Mouse (Mus musculus) embryo, embryonic 10 days (tissue): ENCODE results near the gene Abhd16a.

Source experiments
- DNase-seq: peaks from one replicate; pipeline ENCODE4 v3.0.0-alpha.2; 2015; ENCODE audit warnings: low spot score

The Abhd16a gene

DNA sequence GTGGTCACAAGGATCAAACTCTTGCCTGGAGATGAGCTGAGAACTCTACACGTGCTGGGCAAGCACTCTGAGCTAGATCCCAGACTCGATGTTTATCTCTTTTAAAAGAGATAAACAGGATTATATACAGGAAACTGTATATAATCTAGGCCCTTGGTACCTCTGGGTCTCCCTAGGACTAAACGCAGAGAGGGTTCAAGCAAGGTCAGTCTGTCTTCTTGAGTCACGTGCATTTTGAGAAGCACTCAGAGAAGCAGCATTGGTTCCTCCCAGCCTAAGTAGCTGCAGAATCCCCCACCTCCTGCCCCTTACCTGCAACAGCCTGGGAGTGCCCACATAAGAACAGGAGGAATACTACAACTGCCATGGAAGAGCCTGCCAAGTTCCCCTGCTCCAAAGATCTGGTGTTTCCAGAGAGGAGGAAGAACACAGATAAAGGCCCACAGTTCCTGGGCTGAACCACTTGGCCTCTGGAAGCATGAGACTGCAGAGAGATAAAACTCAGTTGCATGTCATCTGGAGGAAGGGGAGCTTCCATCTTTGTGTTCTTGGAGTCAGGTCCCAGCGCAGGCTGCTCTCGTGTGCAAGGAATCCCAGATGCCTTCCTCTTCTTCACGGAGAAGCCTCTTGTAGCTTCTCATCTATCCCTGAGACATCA is 3.7 kb upstream of the Abhd16a start, which contains the start of gene Ly6g6f:
Ly6g6f (minus strand) TSS at position 403 of the 658 bp plus-strand sequence.
- DNase-seq, result no peak

DNA sequence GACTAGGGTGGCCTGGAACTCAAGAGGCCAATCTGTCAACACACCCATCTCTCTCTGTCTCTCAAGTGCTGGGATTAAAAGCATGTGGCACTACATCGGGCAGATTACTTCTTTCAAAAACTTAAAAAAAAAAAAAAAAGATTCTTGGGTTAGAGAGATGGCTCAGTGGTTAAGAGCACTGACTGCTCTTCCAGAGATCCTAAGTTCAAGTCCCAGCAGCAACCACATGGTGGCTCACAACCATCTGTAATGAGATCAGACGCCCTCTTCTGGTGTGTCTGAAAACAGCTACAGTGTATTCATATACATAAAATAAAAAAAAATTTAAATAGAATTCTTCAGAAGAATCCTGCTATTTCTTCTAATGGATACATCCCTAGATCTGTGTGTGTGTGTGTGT is 912 bp upstream of the Abhd16a start:
- DNase-seq, result no peak

DNA sequence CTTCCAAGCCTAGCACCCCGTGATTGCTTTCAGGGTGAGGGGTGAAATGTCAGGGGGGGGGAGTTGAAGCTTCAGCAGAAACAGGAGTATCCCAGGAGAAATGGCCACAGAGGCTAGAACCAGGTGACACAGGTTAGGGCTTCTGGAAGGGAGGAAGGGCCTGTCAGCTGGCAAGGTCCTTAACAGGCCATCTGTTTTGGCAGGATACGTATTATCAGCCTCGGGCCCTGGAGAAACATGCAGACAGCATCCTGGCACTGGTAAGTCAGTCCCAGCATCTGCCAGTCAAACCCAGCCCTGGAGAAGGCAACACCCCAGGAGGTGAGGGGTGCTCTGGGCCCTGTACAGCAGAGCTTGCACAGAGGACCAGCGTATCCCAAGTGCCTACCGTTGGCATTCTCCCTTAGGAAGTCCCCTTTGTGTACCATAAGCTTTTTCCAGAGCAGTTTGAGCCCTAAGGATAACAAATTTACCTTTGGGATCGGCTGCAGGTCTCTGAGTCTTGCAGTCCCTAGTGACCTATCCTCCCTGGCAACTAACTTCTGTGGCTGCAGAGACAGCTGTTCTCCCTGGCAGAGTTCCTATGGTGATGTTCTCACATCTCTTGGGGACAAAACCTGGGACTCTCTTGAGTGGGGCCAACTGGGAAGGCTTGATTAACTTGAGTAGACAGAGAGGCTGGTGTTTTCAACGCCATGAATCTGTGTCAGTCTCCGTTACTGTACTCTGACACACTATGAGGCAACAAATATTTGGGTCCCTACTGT is 1.3 kb downstream of the Abhd16a start:
- no peak for DNase-seq

DNA sequence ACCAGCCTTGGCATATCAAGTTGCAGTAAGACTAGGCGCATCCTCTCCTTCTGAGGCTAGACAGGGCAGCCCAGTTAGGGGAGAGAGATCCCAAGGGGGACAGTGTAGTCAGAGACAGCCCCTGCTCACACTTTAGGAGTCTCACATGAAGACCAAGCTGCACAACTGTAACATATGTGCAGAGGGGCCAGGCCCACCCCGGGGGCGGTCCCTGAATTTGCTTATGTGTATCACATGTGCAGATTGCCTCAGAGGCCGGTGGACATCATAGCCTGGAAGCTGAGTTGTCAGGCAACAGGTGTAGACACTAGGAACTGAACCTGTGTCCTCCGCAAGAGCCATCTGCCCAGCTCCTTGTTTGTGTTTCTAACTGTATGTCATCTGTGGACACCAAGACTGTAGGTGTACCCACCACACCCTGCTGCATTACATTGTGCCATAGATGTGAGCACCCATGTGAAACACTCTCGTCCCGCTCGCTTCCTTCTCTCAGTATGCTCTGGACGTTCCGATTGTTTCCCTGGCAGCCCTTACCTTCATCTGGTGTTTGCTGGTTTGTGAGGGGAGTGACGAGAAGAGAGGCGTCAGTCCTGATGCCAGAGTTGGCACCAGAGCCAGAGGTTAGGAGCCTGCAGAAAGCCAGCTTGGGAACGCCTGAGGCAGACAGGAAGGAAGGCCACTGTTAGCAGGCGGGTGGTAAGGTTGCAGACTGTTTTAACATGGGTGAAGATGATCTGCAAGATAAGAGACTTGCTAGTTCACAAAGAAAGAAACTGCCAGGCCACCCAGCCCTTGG is 3.5 kb downstream of the Abhd16a start:
- DNase-seq, result no peak

DNA sequence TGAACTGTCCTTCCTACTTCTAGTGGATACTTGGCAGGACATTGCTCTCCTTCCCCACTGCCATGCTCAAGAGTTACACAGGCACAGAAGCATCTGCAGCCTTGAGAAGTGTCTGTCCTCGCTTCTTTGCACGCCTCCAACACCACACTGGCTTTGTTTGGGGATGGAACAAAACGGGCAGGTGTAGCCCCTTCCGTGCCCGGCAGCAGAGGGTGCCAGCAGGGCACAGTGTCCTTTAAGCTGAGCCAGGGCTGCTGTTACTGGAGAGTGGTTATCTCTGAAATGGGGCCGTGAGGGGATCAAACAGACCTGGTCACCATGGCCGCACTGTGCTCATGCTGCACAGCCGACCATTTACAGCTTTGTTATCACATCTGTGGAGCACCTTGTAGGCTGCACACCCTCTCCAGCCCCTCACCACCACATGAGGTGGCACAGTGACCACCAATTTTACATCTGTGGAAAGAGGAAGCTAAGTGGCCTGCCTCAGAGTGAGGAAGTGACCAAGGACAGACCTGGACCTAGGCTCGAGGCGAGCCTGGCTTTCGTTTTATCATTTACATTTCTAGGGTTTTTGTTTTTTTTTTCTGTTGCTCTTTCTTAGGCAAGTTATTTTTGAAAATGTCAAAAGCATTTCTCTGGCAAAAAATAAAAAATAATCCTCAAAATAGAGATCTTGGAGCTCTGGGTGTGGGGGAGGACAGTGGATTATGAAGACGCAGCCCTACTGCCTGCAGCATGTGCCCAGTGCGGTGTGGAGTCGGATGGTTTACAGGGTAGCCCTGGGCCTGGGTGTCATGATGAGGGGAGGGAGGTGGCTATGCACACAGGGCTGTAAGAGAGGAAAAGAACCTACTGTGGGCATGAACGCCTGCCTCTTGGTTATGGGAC is 5.7 kb downstream of the Abhd16a start:
- no peak for DNase-seq

DNA sequence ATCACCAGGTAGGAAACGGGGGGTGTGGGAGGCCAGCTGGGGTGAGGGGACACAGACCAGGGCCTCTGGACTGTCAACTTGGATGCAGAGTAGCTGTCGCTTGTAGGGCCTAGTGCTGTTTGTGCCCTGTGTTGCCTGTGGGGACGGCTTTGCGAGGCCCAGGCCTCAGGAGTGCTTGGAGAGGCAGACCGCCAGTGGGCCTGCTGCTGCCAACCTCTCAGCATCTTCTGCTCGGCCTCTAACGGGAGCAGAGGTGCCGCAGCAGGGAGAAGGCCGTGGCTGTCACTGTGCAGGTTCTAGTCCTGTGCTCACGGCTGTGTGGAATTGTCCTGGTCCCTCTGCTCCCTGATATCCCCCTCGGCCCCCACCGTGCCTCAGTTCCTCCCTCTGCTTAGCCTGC is 7.5 kb downstream of the Abhd16a start:
- DNase-seq, result no peak

DNA sequence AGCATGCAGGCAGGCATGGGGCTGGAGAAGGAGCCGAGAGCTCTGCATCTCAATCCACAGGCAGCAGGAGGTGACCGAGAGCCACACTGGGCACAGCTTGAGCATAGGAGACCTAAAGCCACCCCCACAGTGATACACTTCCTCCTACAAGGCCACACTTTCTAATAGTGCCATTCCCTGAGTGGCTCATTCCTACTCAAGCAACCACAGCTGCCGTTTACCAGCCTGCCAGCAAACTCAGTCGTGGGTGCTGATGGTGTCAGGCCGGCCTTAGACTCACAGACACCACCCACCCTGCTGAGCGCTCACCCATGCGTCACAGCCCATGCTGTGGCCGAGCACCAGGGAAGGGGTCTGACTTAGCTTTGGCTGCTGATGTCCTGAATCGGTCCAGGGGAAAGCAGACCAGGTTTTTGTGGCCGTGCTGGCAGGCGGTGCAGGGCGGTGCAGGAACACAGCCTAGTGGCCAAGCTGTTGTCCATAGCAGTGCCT is 8.1 kb downstream of the Abhd16a start:
- no peak for DNase-seq

DNA sequence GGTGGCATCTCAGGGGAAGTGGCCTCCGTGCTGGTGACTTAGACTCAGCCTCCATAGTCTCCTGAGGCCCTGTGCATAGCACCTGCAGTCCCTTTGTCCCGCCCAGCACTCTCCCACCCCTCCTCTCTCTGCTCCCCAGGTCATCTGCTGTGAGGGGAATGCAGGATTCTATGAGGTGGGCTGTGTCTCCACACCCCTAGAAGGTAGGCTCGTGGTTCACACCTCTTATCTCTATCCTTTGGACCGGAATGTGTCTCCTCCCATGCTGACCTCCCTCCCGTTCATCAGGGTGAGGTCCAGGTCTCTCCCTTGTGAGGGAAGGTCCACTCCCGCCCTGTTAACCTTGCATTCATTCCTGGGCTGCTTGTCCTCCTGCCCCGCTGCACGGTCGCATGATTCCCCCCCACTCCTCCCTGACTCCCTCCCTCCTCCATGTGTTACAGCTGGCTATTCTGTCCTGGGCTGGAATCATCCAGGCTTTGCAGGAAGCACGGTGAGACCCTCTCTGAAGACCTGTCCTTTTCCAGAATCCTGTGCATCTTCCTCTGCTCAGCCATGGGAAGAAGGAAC is 11.2 kb downstream of the Abhd16a start:
- no peak for DNase-seq

DNA sequence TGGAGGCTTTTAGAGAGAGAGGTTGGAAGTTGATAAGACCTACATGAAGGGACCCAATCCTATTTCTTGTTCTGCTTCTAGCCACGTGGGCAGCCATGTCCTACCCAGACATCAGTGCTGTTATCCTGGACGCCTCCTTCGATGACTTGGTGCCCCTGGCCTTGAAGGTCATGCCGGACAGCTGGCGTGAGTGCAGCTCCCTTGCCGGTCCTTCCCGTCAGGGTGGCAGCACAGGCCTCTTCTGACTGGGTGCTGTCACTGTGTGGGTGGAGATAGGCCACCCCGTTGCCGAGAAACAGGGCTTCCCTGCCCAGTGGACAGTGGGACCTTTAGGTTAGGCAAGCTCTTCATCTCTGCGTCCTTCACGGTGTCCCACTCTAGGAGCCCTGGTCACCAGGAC is 12.1 kb downstream of the Abhd16a start:
- DNase-seq, result no peak

DNA sequence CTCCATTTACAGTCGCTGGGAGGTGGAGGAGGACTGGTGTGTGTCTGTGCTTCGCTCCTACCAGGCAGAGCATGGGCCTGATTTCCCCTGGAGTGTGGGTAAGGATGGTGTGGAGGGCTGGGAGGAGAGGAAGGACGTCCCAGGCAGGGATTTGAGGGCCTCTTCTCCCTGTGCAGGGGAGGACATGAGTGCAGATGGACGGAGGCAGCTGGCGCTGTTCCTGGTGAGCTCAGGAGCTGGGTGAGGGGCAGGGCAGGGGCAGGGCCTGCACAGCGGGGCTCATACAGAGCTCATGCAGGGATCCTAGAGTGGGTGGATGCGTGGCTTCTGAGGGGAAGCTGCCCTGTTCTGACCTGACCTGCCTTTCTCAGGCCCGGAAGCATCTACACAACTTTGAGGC is 13.2 kb downstream of the Abhd16a start:
- DNase-seq, result no peak

DNA sequence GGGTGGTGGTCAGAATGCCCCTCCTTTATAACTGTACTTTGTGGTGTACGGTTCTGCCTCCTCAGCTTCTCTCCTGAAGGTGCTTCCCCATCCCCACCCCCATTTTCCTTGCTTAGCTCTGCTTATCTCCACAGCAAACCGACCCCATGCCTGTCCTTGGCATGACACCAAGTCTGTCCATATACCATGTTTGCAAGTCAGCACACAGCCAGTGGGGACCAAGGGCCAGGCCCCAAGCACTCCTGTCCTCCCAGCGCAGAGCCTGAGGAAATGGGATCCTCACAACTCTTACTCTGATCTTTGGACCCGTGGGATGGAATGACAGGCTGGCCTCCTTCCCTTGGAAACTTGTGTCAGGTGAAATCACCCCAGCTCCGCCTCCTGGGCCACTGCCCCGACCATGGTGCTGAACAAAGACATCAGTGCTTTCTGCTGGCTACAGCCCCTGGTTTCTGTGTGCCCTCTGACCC is 14.2 kb downstream of the Abhd16a start:
- DNase-seq, result no peak

DNA sequence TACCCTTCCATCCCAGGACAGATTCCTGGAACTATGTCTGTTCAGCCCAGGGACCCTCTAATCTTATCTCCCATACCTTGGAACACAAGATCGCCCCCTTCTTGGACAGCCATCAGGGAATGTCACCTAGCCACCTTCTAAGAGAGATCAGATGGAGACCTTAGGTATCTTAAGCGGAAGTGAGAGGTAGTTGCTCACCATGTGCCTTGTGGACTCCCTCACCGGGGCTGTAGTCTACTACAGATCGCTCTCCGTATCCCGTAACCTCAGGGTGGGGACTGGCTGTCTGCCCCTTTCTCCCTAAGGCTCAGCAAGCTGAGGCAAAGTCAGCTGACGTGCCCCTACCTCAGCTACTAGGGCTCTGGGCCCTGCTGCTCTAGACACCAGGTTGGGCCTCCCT is 15.0 kb downstream of the Abhd16a start:
- no peak for DNase-seq

DNA sequence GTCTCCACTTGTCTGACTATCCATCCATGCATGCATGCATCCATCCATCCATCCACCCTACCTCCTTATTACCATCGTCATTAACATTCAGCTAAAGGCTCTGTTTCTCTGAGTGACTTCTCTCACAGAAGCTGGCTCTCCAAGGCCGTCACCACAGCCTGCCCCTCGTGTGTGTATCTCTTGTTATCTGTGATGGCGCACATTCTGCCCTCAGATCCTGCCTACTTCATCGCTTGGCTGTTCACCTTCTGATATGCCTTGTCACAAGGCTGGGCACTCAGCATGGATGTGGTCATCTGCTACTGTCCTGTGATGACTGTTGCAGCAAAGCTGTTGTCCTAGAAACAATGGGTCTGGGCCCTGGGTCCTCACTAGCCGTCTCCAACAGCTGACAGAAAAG is 15.7 kb downstream of the Abhd16a start:
- no peak for DNase-seq

DNA sequence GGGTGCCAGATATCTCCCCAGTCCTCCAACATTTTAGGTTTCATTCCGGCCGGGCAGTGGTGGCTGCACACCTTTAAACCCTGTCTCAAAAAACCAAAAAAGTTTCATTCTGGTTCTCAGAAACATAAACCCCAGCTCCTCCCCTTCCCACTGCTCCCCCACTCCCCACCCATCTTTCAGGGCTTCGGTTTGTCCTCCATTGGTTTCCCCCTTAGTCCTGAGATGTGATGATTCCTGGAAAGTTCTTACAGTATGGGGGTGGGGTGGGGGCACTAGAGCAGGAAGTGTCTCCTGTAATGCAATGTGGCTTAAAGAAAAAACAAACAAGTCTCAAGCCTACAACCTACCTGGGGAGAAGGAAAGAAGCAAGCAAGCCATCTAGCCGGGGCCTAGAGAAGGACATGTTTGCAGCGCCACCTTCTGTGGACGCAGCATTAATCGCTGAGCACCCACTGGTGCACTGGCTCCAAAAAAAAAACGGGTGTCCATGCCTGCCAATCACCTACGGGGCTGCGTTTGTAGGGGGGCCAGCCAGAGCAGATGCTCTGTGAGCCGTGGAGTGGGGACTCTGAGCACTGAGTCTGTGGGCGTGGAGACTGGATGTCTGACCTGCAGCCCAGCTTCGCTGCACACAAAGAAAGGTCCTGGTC is 16.8 kb downstream of the Abhd16a start:
- DNase-seq, result peak; percentile 65

DNA sequence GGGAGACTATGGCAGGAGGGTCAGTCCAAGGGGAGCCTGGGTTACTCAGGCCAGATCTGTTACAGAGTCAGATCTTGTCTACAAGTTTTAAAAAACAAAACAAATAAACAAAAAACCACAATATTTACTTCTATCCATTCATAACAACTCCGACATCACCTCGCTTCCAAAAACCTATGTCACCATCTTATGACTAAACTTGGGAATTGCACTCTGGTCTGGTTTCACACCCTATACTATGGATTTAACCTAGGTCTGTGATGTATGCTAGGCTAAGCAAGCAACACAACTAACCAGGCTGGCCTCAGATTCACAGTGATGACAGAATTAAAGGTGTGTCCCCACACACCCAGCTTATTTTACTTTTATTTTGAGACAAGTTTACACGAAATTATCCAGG is 17.5 kb downstream of the Abhd16a start:
- no peak for DNase-seq

DNA sequence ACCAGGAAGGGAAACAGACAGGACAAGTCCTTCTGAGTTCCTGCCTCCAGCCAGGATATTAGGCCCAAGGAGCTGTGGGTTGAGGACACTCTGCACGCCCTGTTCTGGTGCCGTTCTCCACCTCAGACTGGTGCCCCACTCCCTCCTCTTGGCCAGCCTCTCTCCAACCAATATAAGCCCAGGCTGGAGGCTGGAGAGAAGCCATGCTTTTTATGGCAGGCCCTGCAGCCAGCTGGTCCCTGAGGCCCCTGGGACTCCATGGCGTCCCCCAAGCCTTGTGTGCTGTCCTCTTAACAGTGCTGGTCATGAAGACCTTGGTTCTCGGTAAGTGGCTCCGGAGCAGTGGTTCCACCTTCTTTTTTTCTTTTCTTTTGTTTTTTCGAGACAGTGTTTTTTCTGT is 19.0 kb downstream of the Abhd16a start, which contains the start of gene Ly6g5c:
Ly6g5c (plus strand) TSS at position 183 of the 400 bp plus-strand sequence.
- no peak for DNase-seq

DNA sequence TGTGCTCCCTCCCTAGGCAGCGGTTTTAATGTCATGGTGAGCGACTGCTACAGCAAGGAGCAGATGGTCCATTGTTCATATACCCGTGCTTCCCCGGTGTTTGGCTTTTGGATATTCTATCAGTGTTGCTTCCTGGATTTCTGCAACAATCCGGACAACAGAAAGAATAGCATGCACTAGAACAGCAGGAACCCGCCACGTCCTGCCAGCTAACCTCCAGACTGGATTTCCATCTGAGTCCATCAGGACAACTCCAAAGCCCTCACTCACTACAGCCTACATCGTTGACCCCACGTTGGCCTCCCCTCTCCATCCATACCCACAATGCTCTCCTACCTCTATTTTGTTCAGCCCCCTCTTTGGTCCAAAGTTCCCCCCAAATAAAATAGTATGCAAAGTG is 22.7 kb downstream of the Abhd16a start:
- DNase-seq, result no peak

DNA sequence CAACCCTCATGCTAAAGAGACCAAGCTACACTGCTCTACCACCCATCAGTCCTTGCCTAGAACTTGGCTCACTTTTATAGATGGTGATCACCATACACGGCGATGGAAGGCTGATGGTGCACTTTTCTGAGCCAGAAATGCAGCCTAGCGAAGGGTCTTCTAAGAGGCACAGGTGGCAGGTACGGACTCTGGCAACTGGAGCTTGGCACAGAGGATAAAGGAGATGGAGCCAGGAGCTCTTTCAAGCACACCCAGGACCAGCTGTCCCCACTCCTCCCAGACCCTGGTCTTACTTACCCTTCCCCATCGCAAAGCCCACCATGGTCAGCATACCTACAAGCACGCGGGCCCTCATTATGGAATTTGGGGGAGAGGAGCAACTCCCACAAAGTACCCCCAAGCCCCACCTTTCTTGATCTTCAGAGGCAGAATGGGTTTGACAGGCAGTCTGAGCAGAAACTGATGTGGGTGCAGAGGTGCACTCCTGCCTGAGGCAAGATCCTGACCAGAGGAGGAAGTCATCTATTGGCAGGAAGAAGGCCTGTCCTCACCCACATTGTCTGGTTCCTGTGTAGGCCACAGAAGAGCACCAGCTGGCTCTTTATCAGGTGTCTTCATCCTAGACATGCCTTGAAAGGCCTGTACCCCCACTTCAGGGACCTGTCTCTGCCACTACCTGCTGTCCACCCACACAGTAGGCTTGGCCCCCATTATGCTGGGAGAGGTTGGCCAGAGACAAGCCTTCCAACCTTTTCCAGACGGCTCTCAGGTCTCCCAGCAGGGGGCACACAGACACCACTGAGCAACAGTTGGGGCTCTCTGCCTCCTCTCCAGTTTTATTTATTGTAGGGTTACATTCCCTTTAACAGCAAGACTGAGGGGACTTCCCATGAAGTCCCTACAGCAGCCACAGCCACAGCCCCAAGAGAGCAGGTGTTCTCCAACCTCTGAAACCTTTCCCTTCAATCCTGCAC is 26.3 kb downstream of the Abhd16a start, which contains the start of gene Ly6g5b:
Ly6g5b (minus strand) TSS at position 383 of the 974 bp plus-strand sequence.
- peak; percentile 23 for DNase-seq

DNA sequence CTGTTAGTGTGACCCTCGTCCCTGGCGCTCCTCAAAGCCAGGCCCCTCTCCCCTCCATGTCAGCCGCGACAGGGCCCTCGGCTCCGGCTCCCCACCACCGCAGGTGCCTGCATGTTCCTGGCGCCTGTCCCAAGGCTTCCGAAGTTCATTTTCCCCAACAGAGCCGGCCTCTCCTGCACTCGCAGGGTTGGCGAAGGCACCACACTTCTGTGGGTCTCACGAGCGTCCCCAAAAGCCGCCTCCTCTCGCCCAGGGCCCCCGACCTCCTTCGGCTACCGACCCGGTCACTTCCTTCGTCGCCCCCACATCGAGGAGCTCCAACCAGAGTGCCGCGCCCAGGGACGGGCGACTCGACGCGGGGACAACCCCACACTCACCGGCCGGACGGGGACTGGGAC is 31.7 kb downstream of the Abhd16a start:
- no peak for DNase-seq
